Mouse (Mus musculus) intestine, postnatal 0 days (tissue): ENCODE results near the gene Gm21992. TPM values are rescaled to one million over a fixed set of nuclear protein-coding genes. Genes with fewer than 3 reads are reported as not detected.

Source experiments
- ATAC-seq: fragments of 200-750 bp; cut with Nextera tagmentation; 2 replicates; pipeline ENCODE4 v1.8.0; 2017; ENCODE audit warnings: mild to moderate bottlenecking, moderate TSS enrichment, moderate library complexity
- H3K27ac ChIP-seq: fragments of 300-500 bp; sonication (generic); 2 replicates; pipeline ENCODE4 v1.5.1; 2014; ENCODE audit warnings: mild to moderate bottlenecking, low read depth, low read length, moderate library complexity
- H3K27me3 ChIP-seq: fragments of 300-500 bp; sonication (generic); replicated peaks from 2 replicates; pipeline ENCODE4 v1.6.1; 2014; ENCODE audit warnings: low read length, mixed read lengths; ENCODE audit not compliant: control insufficient read depth, insufficient read depth
- H3K36me3 ChIP-seq: fragments of 300-500 bp; sonication (generic); 2 replicates; pipeline ENCODE4 v1.6.1; 2014; ENCODE audit warnings: mild to moderate bottlenecking, moderate library complexity; ENCODE audit not compliant: control insufficient read depth, insufficient read depth
- H3K4me1 ChIP-seq: fragments of 300-500 bp; sonication (generic); replicated peaks from 2 replicates; pipeline ENCODE4 v1.6.1; 2014; ENCODE audit warnings: antibody characterized with exemption, low read length, mixed read lengths; ENCODE audit not compliant: control insufficient read depth, insufficient read depth
- H3K4me2 ChIP-seq: fragments of 300-500 bp; sonication (generic); replicated peaks from 2 replicates; pipeline ENCODE4 v1.6.1; 2014; ENCODE audit warnings: low read depth, mild to moderate bottlenecking, moderate library complexity
- H3K4me3 ChIP-seq: fragments of 300-500 bp; sonication (generic); 2 replicates; pipeline ENCODE4 v1.5.1; 2014; ENCODE audit warnings: low read depth, low read length
- H3K9ac ChIP-seq: fragments of 300-500 bp; sonication (generic); 2 replicates; pipeline ENCODE4 v1.6.1; 2014; ENCODE audit warnings: mild to moderate bottlenecking, low read depth, low read length
- H3K9me3 ChIP-seq: fragments of 300-500 bp; sonication (generic); 2 replicates; pipeline ENCODE4 v1.6.1; 2016; ENCODE audit warnings: mixed run types; ENCODE audit not compliant: control insufficient read depth
- CTCF ChIP-seq: sonication (generic); IDR thresholded peaks from 2 replicates; pipeline ENCODE4 v1.5.1; 2016; ENCODE audit warnings: low read depth, mild to moderate bottlenecking, control low read depth, antibody characterized with exemption, moderate library complexity
- WGBS: fragments of 180-500 bp; shearing (Covaris S2); extraction: QIAGEN DNeasy Blood & Tissue Kit; methylation state at CpG from one replicate; pipeline ENCODE4 v1.1.7; 2014; 5-methylcytosine and 5-hydroxymethylcytosine counted together
- polyA plus RNA-seq: library from polyadenylated mRNA; unstranded; fragments of >200 nt; fragmentation: Nextera tagmentation; extraction: Ambion mirVana; gene quantifications from 2 replicates; pipeline ENCODE4 v1.2.1, GENCODE M21; 2015

Gm21992 gene
- polyA plus RNA-seq, 1 experiment from 2014 or later: 19.5 TPM

DNA sequence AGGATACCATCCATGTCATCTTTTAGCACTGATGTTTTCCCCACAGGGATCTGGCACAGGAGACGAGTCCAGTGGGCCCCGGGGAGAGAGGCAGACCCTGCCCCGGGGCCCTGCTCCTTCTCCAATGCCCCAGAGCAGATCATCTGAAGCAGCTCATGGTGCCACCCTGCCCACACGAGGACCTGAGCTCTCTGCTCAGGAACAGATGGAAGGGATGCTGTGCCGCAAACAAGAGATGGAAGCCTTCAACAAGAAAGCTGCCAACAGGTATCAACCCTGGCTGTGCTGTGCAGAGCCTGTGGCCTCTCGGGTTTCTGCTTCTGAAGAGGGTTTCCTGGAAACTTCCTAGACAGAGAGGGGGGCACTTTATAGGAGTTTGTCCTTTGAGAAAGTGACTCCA lies 61.4 kb downstream of the Gm21992 start:
- Histone ChIP-seq H3K9ac (no peak overlapping the region), H3K9me3 (no peaks in the 10 kb centered on the region), H3K4me3 (no peak overlapping the region), H3K27me3 (no peaks in the 10 kb centered on the region), H3K27ac (no peak overlapping the region), H3K36me3 (no peaks in the 10 kb centered on the region; the same call in 1 of the 2 replicates), H3K4me2 (no peak overlapping the region), H3K4me1 (no peaks in the 10 kb centered on the region)
- WGBS: 89% methylated on average over 6 of the region's 6 CpGs
- no peak for ATAC-seq
- TF ChIP-seq CTCF: no peak

DNA sequence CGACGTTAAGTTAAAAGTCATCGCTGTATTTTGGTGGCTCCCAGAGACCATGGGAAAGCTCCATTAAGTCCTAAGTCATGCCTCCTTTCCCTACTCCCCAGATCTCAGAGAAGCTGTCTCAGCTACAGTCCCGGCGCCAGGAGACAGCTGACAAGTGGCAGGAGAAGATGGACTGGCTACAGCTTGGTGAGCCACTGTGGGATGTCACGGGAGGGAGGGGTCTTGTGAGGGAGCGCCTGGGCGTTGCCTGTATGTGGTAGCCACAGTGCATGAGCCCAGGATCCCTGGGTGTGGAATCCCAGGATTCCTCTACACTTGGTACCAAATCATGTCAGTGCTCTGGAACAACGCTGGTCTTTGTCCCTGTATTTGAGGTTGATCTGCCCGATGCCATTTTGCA lies 62.9 kb downstream of the Gm21992 start:
- no peak for TF ChIP-seq CTCF
- 85% methylated on average over 10 of the region's 10 CpGs for WGBS
- H3K4me3 ChIP-seq: no peak overlapping the region
- no peak for ATAC-seq
- no peaks in the 10 kb centered on the region for H3K9me3 ChIP-seq
- no peaks in the 10 kb centered on the region for H3K27me3 ChIP-seq
- no peaks in the 10 kb centered on the region; the same call in 1 of the 2 replicates for H3K36me3 ChIP-seq
- H3K4me1 ChIP-seq: no peaks in the 10 kb centered on the region
- no peak overlapping the region for H3K4me2 ChIP-seq
- no peak overlapping the region for H3K27ac ChIP-seq
- H3K9ac ChIP-seq: no peak overlapping the region

DNA sequence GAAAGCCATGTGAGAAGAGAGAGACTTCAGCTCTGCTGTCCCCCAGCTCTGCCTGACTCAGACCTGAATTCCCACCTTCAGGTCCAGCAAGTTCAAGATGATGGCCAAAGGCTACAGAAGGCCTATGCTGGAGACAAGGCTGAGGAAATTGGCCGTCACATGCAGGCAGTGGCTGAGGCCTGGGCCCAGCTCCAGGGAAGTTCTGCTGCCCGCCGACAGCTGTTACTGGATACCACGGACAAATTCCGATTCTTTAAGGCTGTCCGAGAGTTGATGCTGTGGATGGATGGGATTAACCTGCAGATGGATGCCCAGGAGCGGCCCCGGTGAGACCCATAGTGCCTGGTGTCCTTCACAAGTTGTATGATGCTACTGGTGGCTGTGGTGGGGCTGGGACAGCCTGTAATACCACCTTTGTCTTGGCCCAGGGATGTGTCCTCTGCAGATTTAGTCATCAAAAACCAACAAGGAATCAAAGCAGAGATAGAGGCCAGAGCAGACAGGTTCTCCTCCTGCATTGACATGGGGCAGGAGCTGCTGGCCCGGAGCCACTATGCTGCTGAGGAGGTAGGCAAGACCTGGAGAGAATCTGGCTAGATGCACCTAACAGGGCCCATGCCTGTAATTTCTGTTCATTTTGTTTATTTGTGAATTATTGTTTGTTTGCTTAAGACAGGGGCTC lies 63.6 kb downstream of the Gm21992 start:
- Histone ChIP-seq H3K4me3 (no peak overlapping the region), H3K36me3 (no peaks in the 10 kb centered on the region; the same call in 1 of the 2 replicates), H3K27me3 (no peaks in the 10 kb centered on the region), H3K9ac (no peak overlapping the region), H3K9me3 (no peaks in the 10 kb centered on the region), H3K4me1 (no peaks in the 10 kb centered on the region), H3K4me2 (no peak overlapping the region), H3K27ac (no peak overlapping the region)
- ATAC-seq: no peak
- TF ChIP-seq CTCF: no peak
- WGBS: 93% methylated on average over 9 of the region's 9 CpGs

DNA sequence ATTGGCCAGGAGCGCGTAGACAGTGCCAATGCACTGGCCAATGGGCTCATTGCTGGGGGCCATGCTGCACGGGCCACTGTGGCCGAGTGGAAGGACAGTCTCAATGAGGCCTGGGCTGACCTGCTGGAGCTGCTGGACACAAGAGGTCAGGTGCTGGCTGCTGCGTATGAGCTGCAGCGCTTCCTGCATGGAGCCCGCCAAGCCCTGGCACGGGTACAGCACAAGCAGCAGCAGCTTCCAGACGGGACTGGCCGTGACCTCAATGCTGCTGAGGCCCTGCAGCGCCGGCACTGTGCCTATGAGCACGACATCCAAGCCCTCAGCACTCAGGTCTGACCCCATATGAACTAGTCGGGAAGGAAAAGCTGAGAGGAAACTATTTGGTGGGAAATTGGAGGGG lies 64.8 kb downstream of the Gm21992 start:
- H3K9me3 ChIP-seq: no peaks in the 10 kb centered on the region
- no peaks in the 10 kb centered on the region for H3K4me1 ChIP-seq
- H3K27me3 ChIP-seq: no peaks in the 10 kb centered on the region
- H3K9ac ChIP-seq: no peak overlapping the region
- no peak overlapping the region for H3K27ac ChIP-seq
- 87% methylated on average over 14 of the region's 14 CpGs for WGBS
- no peaks in the 10 kb centered on the region; the same call in 1 of the 2 replicates for H3K36me3 ChIP-seq
- no peak for ATAC-seq
- no peak overlapping the region for H3K4me2 ChIP-seq
- no peak overlapping the region for H3K4me3 ChIP-seq
- no peak for TF ChIP-seq CTCF

DNA sequence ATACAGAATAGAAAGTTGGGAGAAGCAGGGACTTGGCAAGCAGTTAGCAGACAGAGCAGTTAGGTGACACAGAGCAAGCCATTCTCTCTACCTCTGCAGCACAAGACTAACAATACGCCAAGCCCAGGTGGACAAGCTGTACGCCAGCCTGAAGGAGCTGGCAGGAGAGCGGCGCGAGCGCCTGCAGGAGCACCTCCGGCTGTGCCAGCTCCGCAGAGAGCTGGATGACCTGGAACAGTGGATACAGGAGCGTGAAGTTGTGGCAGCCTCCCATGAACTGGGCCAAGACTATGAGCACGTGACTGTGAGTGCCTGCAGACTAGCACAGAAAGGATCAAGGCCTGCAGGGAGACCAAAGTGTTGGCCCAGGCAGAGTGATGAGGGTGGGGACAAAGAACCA lies 65.7 kb downstream of the Gm21992 start:
- H3K4me1 ChIP-seq: no peaks in the 10 kb centered on the region
- H3K36me3 ChIP-seq: no peaks in the 10 kb centered on the region; the same call in 1 of the 2 replicates
- no peaks in the 10 kb centered on the region for H3K27me3 ChIP-seq
- no peak overlapping the region for H3K9ac ChIP-seq
- no peak for TF ChIP-seq CTCF
- no peak overlapping the region for H3K4me2 ChIP-seq
- ATAC-seq: no peak
- H3K9me3 ChIP-seq: no peaks in the 10 kb centered on the region
- 94% methylated on average over 10 of the region's 10 CpGs for WGBS
- no peak overlapping the region for H3K4me3 ChIP-seq
- H3K27ac ChIP-seq: no peak overlapping the region

DNA sequence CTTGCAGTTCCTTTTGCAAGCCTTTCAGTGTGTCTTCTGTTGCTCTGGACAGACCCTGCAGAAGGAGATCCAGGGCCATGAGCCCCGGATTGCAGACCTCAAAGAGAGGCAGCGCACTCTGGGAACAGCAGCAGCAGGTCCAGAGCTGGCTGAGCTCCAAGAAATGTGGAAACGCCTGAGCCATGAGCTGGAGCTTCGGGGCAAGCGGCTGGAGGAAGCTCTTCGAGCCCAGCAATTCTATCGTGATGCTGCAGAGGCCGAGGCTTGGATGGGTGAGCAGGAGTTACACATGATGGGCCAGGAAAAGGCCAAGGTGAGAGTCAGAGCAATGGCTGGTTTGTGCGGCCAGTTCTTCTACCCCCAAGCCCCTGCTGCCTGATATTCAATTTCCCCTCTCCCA lies 66.4 kb downstream of the Gm21992 start:
- Histone ChIP-seq H3K27ac (no peak overlapping the region), H3K36me3 (no peaks in the 10 kb centered on the region; the same call in 1 of the 2 replicates), H3K4me2 (no peak overlapping the region), H3K27me3 (no peaks in the 10 kb centered on the region), H3K4me1 (no peaks in the 10 kb centered on the region), H3K9me3 (no peaks in the 10 kb centered on the region), H3K4me3 (no peak overlapping the region), H3K9ac (no peak overlapping the region)
- TF ChIP-seq CTCF: no peak
- no peak for ATAC-seq
- 61% methylated on average over 9 of the region's 9 CpGs for WGBS
